Mouse (Mus musculus) NIH3T3 (cell line): ENCODE measurements at regions not wholly inside any gene's neighbourhood (a gene's known extent, or its start where the extent isn't known, plus 50 kb on each side); places are given as distances from the start of the nearest gene placed in this dataset.

Experiments
- DNase-seq: peaks from one replicate; pipeline ENCODE4 v3.0.0-alpha.2; 2012; ENCODE audit warnings: low read depth

DNA sequence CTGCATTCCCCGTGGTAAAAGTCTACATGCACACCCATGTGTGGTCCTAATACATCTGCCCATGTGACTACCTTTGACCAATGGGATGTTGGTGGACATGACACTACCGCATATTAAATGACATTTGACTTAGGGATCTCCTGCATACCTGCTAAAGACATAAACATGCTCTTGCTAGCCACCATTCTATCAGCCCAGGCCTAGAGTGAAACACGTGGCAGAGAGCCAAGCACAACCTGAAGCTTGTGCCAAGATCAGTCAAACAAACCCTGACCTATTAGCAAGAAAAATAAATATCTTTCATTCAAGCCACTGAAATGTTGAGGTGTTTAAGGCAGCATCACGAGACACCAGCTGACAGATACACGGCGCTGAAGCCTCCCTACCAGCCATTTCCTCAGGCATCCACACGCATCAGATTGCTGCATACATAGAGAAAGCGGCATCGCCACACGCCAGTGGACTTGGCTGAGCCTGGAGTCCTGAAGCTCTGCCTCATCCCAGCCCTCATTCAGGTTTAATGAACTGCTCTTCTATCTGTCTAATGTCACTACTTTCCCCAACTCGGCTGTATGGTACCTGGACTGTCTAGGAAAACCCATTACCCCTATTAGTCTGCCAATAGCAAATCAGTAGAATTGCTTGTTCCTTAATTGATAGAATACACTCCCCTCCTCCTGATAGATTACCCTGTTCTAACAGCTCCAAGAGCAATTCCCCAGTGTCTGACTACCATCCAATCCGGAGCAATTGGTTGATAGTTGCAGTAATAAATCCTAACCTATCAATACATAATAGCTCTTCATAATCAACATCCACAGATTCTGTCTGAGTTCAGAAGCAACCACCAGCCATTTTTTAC is 242.8 kb upstream of the Rsrc1 start:
- DNase-seq = peak; percentile 61

DNA sequence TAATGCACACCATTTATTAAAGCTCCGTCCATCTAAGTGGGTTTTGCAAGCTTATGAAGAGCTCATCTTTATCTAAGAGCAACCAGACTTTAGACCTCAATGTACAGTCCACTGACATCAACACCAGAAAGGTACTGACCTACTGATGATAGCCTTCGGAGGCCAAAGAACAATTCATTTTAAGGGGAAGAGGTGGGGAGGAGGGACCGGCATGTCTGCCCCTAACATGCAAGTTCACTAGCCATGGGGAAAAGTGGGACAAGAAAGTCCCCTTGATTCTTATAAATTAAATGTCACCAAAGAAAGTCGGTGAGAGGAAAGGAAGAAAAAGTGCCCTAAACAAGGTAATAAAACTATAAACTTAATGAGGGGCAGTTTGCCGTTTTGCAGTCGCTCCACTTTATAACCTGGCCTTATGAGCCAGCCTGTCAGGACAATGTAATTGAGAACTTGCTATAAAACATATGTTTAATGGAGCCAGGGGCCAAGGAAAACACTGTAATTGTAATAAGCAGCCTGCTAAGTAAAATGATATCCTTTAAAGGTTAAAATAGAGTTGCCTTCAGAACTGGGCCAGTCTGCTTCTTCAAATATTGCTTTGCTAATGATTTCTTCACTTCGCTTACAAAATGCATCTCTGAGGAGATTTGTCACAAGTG is 241.7 kb upstream of the Rsrc1 start:
- DNase-seq = no peak

DNA sequence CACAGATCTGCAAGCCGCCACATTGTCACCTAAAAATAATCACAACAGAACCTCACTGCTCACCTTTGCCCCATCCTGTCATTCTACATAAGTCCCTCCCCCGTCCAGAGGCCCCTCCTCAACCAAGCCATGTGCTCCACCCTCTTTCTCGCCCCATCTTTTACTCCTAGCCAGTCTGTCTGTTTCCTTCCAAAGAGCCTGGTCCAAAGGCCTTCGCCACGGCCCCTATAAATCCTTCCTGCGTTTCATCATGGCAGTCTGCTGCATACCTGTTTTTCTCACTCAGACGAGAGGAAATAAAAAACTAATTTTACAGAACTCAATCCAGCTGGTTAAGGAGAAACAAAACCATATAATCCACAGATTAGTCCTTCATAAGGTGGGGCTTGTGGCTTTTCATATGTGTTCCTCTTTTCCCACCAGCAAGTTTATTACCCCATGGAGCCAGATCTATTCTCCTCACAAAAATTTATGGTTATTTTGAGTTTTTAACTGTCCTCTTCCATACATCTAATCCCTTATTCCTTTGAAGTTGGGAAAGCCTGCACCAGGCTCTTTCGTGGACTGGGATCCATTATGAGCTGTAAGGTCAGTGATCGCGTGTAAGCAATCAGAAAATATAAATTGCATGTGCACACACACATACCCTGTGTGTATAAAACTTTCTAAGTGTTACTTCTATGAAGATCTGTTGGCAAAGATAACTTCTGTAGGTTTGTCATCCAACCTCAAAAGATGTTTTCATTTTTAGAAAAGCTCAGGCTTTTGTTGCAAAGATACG is 236.9 kb upstream of the Rsrc1 start:
- no peak for DNase-seq

DNA sequence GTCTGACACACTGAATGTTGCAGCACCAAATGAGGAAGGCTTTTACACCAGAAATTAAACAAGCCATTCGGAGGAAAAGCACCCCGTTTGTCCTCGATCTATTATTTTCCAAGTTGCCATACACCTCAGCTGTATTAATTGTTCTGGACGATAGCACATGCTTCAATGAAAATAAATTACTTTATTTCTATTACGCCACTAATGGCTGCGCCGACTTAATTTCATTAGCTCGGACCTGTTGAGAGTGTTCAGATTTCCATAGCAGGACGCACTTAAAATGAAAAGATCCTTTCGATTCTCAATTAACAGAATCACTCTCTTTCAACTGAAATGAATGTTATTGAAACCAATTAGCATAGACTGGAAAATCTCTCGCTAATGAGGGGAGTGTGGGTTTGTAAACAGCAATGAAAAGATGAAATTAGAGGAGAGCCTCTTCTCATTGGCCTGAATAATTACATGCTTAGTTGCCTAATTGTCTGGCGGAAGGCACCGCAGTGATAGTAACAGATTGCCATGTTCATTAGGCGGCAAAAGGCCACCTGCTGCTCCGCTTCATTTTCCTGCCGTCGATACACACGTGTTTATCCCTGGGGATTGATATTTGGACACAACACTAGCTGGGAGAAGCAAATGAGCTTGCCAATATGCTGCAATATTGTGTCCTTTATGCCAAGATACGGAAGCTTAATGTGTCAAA is 234.7 kb upstream of the Rsrc1 start:
- no peak for DNase-seq

DNA sequence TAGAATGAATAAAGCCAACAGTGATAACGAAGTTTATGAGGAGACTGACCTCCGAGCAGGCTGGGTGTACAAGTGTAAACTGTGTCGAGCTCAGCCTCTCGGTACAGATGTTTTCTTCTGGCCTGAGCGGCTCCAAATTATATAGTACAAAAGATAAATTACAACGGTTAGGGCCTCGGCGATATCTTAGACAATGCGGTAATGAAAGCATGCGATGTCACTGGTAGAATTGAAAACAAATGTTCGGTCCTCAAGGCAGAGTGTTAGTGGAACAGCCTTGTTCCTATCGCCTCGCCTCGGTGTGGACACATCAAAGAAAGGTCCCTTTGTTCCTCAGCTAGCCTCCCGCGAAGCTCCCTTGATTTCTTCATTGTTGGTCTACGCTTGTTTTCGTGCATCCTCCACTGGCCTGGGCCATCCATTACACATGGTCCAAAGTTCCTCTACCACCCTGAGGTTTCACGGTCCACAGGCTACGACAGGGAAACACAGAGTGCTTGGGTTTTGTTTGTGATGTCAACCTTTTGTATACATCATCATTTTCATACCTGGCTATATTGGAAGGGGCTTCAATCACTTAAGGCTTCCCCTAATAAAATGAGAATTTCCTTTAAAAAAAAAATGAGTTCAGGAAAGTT is 234.0 kb upstream of the Rsrc1 start:
- no peak for DNase-seq

DNA sequence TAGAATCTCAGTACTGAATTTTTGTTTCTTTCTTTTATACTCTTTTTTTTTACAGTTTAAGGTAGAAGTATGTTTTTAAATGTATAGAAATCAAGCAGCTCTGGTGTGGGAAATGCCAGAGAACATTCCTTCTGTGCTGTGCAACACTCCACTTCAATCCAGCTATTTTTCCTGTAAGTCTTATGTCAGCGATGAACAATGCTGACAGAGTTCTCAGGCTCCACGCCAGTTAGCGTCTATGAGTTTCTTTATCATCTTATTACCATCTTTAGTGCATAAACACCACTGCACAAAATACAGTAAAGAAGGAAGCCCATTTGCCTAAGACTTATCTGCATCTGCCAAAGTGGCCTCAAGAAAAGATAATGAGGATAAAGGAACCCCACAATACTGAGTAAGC is 223.0 kb upstream of the Rsrc1 start:
- DNase-seq = peak; percentile 79

DNA sequence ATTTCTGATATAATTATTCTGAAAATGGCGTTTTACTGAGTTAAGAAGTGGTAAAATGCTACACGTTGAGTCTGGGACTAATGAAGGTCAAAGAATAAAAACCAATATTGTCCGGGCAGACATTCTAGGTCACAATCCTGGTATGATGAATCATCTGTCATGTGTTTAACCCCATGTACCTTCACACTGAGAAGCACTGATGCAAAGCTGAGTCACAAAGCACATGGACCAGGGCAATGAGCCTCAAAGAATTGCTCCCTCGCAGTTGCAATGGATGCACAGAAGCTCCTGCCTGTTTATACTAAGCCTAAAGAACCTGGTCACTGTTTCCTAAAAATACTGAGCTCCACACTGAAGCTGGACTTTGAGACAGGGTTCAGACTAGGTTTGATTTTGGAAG is 221.3 kb upstream of the Rsrc1 start:
- DNase-seq = peak; percentile 57

DNA sequence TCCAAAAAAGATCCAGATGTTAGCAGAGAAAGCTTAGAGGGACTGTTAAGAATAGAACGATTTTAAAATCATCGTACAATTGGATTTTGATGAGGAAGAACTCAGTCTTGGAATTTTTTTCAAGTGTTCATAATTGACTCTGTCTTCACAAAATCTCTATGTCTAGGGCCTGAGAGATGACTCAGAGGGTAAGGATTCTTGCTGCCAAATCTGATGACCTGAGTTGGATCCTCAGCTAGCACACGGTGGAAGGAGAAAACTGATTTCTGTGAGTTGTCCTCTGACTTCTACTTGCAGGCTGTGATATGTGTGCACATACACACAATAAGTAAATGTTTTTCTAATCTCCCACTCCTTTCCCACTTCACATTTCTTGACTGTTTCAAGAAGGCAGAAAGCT is 218.7 kb upstream of the Rsrc1 start:
- peak; percentile 61 for DNase-seq

DNA sequence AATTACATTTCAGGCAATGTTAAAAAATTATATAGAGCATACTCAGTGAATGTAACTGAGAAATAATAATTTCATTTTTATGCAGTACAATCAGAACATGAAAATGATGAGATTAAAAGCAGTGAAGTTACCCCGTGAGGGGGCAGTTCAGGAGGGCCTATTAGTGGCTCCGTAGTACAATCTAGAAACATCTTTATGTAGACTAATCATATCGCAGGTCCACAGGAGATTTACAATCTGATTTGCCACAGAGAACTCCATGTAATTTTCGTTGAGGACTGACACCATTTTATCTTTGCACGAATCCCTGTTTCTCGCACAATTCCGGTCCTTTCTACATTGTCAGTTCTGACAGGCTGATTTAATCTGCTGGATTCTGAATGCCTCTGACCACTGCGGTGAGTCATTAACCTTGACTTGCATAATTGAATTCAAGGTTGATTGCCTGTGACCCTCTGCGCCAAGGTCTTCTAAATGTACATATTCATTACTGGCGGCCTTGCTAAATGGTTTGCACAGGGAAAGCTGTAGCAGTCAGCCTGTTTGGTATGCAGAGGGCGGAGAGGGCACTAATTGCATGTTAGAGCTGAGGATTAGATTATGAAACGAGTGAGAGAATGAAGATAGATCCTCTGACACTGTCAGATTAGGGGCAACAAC is 183.7 kb upstream of the Rsrc1 start:
- DNase-seq = no peak

DNA sequence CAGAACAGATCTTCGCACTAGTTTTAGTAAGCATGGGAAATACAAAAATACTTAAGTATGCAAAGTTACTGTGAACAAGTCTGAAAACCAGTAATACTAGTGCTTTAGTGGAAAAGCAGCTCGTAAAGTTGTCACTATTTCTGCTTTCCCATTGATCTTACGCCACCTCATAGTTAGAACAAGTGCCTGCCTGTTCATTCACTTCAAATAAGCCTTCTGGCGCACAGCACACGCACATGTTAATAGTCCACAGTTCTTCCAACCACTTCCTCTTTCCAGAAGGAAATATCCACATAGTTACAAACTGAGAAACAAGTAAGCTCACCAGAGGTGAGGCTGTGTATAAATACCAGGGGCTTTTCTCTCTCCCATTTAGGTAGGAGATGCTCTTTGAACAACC is 182.9 kb upstream of the Rsrc1 start:
- DNase-seq = no peak

DNA sequence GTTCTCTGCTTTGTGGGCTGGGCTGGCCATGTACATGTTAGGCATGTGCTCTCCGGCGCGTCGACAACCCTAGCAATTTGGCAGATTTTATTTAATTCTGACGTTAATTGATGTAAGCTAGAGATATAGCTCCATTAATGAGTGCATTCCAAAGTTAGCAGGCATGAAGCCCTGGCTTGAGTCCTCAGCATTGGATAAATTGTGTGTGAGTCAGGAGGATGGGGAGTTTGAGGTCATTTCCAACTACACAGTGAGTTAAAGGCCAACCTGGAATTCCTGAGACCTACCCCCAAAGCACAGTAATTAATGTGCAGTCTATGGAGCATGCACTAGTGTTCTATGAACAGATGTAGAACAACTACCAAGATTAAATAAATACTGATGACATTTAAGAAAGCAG is 178.7 kb upstream of the Rsrc1 start:
- peak; percentile 10 for DNase-seq

DNA sequence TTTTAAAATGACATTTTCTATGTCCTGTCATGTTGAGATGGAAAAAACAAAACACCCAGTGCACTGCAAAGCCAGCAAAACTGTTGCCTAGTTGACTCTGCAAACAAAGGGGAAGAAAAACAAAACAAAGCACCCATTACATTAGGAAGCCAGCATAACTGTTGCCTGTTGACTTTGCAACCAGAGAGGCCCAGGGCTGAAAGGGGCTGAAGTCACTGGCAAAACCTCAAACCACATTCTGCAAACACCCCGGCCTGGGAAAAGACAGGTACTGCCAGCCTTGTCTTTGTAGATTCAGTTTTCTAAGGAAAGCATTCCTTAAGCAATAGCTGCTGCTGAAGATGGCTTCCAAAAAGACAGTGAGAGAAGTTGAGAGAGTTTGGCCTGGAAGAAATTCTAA is 175.0 kb upstream of the Rsrc1 start:
- DNase-seq = no peak

DNA sequence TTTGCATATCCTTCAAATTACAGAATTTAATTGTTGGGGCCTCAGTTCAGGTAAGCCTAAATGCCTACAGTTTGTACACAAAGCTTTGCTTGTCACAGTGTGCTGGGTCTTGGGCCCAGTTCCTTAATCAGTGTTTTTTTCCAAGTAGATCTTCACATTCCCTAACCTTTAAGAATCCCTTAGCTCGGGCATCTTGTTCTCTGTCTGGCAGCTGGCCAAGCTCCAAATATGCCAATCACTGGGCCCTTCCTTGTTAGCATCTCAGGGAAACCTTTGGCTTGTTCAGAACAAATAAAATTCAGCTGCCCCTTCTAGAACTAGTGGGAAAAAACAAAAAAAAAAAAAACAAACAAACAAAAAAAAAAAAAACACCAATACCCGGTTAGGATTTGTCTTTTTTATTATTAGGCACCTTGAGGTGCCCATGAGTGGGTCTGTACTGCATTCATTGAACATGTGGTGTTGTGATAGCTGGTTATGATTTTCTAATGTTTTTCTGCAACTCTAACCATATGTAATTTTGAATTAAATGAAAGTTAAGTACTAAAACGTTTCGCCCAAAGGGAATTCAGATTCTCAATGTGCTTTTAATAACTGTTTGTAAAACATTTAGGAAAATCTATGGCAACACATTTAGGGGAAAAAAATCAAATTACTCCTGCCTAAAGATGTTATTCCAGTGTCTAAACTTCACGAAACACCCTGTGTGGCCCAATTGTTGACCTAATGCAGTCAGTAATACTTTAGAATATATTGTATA is 168.3 kb upstream of the Rsrc1 start:
- no peak for DNase-seq

DNA sequence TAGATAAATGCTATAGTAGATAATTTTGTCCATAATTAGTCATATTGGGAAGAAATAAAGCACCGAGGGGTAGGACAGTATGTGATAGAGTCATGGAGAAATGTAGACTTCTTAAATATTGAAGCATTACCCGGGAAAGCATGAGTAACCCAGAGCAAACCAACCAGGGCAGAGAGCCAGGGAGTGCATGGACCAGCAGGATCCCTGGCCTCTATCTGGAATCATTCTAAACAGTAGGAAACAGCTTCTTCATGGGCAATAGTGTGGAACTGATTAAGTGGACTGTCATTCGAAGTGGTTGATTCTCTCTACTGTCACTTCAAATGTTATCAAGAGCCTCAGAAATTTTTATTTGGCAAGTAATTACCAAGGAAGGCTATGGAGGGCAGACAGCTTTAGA is 155.4 kb upstream of the Rsrc1 start:
- DNase-seq = peak; percentile 11
